Mouse (Mus musculus) heart, embryonic 15.5 days (tissue): ENCODE data around the gene Tbx5. TPM values are rescaled to one million over a fixed set of nuclear protein-coding genes. Genes with fewer than 3 reads are reported as not detected.

Experiments used
- ATAC-seq: fragments of 200-750 bp; cut with Nextera tagmentation; replicated peaks from 2 replicates; pipeline ENCODE4 v1.8.0; 2017; ENCODE audit warnings: low read depth, moderate TSS enrichment; ENCODE audit not compliant: insufficient number of reproducible peaks, insufficient read depth, low FRiP score
- H3K27ac ChIP-seq: fragments of 300-500 bp; sonication (generic); 2 replicates; pipeline ENCODE4 v1.5.1; 2015; ENCODE audit warnings: mild to moderate bottlenecking, inconsistent platforms
- H3K27me3 ChIP-seq: fragments of 300-500 bp; sonication (generic); 2 replicates; pipeline ENCODE4 v1.6.1; 2015; ENCODE audit warnings: inconsistent platforms
- H3K36me3 ChIP-seq: fragments of 300-500 bp; sonication (generic); 2 replicates; pipeline ENCODE4 v1.6.1; 2015; ENCODE audit warnings: mild to moderate bottlenecking, inconsistent platforms
- H3K4me1 ChIP-seq: fragments of 300-500 bp; sonication (generic); replicated peaks from 2 replicates; pipeline ENCODE4 v1.6.1; 2015; ENCODE audit warnings: inconsistent platforms
- H3K4me2 ChIP-seq: fragments of 300-500 bp; sonication (generic); 2 replicates; pipeline ENCODE4 v1.6.1; 2015; ENCODE audit warnings: inconsistent platforms, mild to moderate bottlenecking, moderate library complexity
- H3K4me3 ChIP-seq: fragments of 300-500 bp; sonication (generic); 2 replicates; pipeline ENCODE4 v1.5.1; 2015; ENCODE audit warnings: mild to moderate bottlenecking, inconsistent platforms
- H3K9ac ChIP-seq: fragments of 300-500 bp; sonication (generic); 2 replicates; pipeline ENCODE4 v1.6.1; 2015; ENCODE audit warnings: mild to moderate bottlenecking, inconsistent platforms
- H3K9me3 ChIP-seq: fragments of 300-500 bp; sonication (generic); replicated peaks from 2 replicates; pipeline ENCODE4 v1.6.1; 2016; ENCODE audit warnings: inconsistent platforms
- WGBS: fragments of 180-500 bp; shearing (Covaris S2); methylation state at CpG from one replicate; pipeline ENCODE4 v1.1.7; 2015; ENCODE audit warnings: mixed read lengths; 5-methylcytosine and 5-hydroxymethylcytosine counted together
- polyA plus RNA-seq: library from polyadenylated mRNA; unstranded; fragments of >200 nt; fragmentation: Nextera tagmentation; extraction: Ambion mirVana; gene quantifications from 2 replicates; pipeline ENCODE4 v1.2.1, GENCODE M21; 2015

The Tbx5 gene
- polyA plus RNA-seq, 1 experiment from 2014 or later: 30.1 TPM

- H3K27me3 ChIP-seq: peaks cover 98% of the 10 kb centered on the region
- 0 out of 2 replicates have a peak overlapping the region, but pooled peaks have one; percentile 10 for H3K4me3 ChIP-seq
- H3K4me2 ChIP-seq: peak overlapping the region; percentile 35
- peaks cover 28% of the 10 kb centered on the region; the same call in 1 of the 2 replicates for H3K4me1 ChIP-seq
- H3K9ac ChIP-seq: peak overlapping the region; percentile 4; the same call in 1 of the 2 replicates
- peak overlapping the region; percentile 53 for H3K27ac ChIP-seq
- H3K9me3 ChIP-seq: no peaks in the 10 kb centered on the region
- WGBS: 27% methylated on average over 9 of the region's 9 CpGs
- ATAC-seq: no peak
- no peaks in the 10 kb centered on the region for H3K36me3 ChIP-seq
Observed at GRCm38 (mm10) chr5:119799419-119800242, 32.8 kb upstream of the Tbx5 start.

- ATAC-seq: no peak; the same call in 1 of the 2 replicates
- peak overlapping the region; percentile 53 for H3K27ac ChIP-seq
- H3K4me1 ChIP-seq: peaks cover 30% of the 10 kb centered on the region; the same call in 1 of the 2 replicates
- peaks cover 98% of the 10 kb centered on the region for H3K27me3 ChIP-seq
- H3K4me2 ChIP-seq: peak overlapping the region; percentile 35
- peak overlapping the region; percentile 1; the same call in 1 of the 2 replicates for H3K9ac ChIP-seq
- no peaks in the 10 kb centered on the region for H3K9me3 ChIP-seq
- WGBS: 13% methylated on average over 11 of the region's 11 CpGs
- no peaks in the 10 kb centered on the region for H3K36me3 ChIP-seq
- H3K4me3 ChIP-seq: 0 out of 2 replicates have a peak overlapping the region, but pooled peaks have one; percentile 10
Observed at GRCm38 (mm10) chr5:119800243-119800665, 32.2 kb upstream of the Tbx5 start.

GRCm38 (mm10) chr5:119802617-119803410, 29.7 kb upstream of the Tbx5 start:
- H3K36me3 ChIP-seq: no peaks in the 10 kb centered on the region
- WGBS: 6% methylated on average over 27 of the region's 27 CpGs
- peak overlapping the region; percentile 47 for H3K4me3 ChIP-seq
- H3K4me1 ChIP-seq: peaks cover 30% of the 10 kb centered on the region; the same call in 1 of the 2 replicates
- peak overlapping the region; percentile 60 for H3K9ac ChIP-seq
- H3K4me2 ChIP-seq: peak overlapping the region; percentile 72
- peaks cover 95% of the 10 kb centered on the region for H3K27me3 ChIP-seq
- peak overlapping the region; percentile 48 for H3K27ac ChIP-seq
- ATAC-seq: no peak
- H3K9me3 ChIP-seq: no peaks in the 10 kb centered on the region

GRCm38 (mm10) chr5:119803411-119804251, 28.8 kb upstream of the Tbx5 start:
- peak overlapping the region; percentile 47 for H3K4me3 ChIP-seq
- H3K27ac ChIP-seq: peak overlapping the region; percentile 48
- no peaks in the 10 kb centered on the region for H3K9me3 ChIP-seq
- no peak for ATAC-seq
- peaks cover 95% of the 10 kb centered on the region for H3K27me3 ChIP-seq
- peak overlapping the region; percentile 72 for H3K4me2 ChIP-seq
- peaks cover 29% of the 10 kb centered on the region; the same call in 1 of the 2 replicates for H3K4me1 ChIP-seq
- peak overlapping the region; percentile 60 for H3K9ac ChIP-seq
- H3K36me3 ChIP-seq: no peaks in the 10 kb centered on the region
- WGBS: under 1% methylated on average over 64 of the region's 64 CpGs

GRCm38 (mm10) chr5:119804301-119805039, 28.0 kb upstream of the Tbx5 start:
- Histone ChIP-seq H3K27me3 (peaks cover 93% of the 10 kb centered on the region), H3K9me3 (no peaks in the 10 kb centered on the region), H3K4me3 (peak overlapping the region; percentile 47), H3K4me1 (peaks cover 28% of the 10 kb centered on the region; the same call in 1 of the 2 replicates), H3K27ac (peak overlapping the region; percentile 48), H3K9ac (peak overlapping the region; percentile 60), H3K36me3 (no peaks in the 10 kb centered on the region), H3K4me2 (peak overlapping the region; percentile 72)
- WGBS: 2% methylated on average over 35 of the region's 35 CpGs
- ATAC-seq: no peak

- H3K36me3 ChIP-seq: no peaks in the 10 kb centered on the region
- H3K27me3 ChIP-seq: peaks cover 89% of the 10 kb centered on the region
- H3K4me2 ChIP-seq: peak overlapping the region; percentile 72
- no peaks in the 10 kb centered on the region for H3K9me3 ChIP-seq
- no peak overlapping the region for H3K9ac ChIP-seq
- H3K4me1 ChIP-seq: peaks cover 18% of the 10 kb centered on the region; the same call in 1 of the 2 replicates
- 5% methylated on average over 5 of the region's 5 CpGs for WGBS
- ATAC-seq: no peak
- H3K27ac ChIP-seq: no peak overlapping the region; the same call in 1 of the 2 replicates
- H3K4me3 ChIP-seq: 0 out of 2 replicates have a peak overlapping the region, but pooled peaks have one; percentile 4
Observed at GRCm38 (mm10) chr5:119805636-119806035, 26.8 kb upstream of the Tbx5 start.

- ATAC-seq: no peak
- H3K27me3 ChIP-seq: peaks cover 81% of the 10 kb centered on the region
- peaks cover 22% of the 10 kb centered on the region; the same call in 1 of the 2 replicates for H3K4me1 ChIP-seq
- H3K36me3 ChIP-seq: no peaks in the 10 kb centered on the region
- H3K27ac ChIP-seq: peak overlapping the region; percentile 50
- H3K4me3 ChIP-seq: no peak overlapping the region
- H3K9ac ChIP-seq: 0 out of 2 replicates have a peak overlapping the region, but pooled peaks have one; percentile 5
- peak overlapping the region; percentile 72; the same call in 1 of the 2 replicates for H3K4me2 ChIP-seq
- no peaks in the 10 kb centered on the region for H3K9me3 ChIP-seq
Observed at GRCm38 (mm10) chr5:119806467-119806866, 26.0 kb upstream of the Tbx5 start.

- Histone ChIP-seq H3K27ac (peak overlapping the region; percentile 31; the same call in 1 of the 2 replicates), H3K9ac (no peak overlapping the region), H3K27me3 (peaks cover 69% of the 10 kb centered on the region), H3K4me2 (no peak overlapping the region), H3K36me3 (no peaks in the 10 kb centered on the region), H3K4me3 (no peak overlapping the region), H3K9me3 (no peaks in the 10 kb centered on the region), H3K4me1 (peaks cover 22% of the 10 kb centered on the region; the same call in 1 of the 2 replicates)
- WGBS: 22% methylated on average over 20 of the region's 20 CpGs
- no peak for ATAC-seq
Observed at GRCm38 (mm10) chr5:119807481-119808183, 24.8 kb upstream of the Tbx5 start.

- no peak for ATAC-seq
- H3K27me3 ChIP-seq: peaks cover 62% of the 10 kb centered on the region
- no peaks in the 10 kb centered on the region for H3K9me3 ChIP-seq
- H3K36me3 ChIP-seq: no peaks in the 10 kb centered on the region
- H3K27ac ChIP-seq: no peak overlapping the region
- no peak overlapping the region for H3K4me3 ChIP-seq
- no peak overlapping the region for H3K4me2 ChIP-seq
- peaks cover 20% of the 10 kb centered on the region; the same call in 1 of the 2 replicates for H3K4me1 ChIP-seq
- 70% methylated on average over 6 of the region's 6 CpGs for WGBS
- H3K9ac ChIP-seq: no peak overlapping the region
Observed at GRCm38 (mm10) chr5:119808713-119809112, 23.8 kb upstream of the Tbx5 start.
